Mouse (Mus musculus) heart, adult 8-10 months (tissue): ENCODE results near the gene Pbld1. TPM values are rescaled to one million over a fixed set of nuclear protein-coding genes. Genes with fewer than 3 reads are reported as not detected.

ENCODE experiments used
- DNase-seq: peaks from one replicate; pipeline ENCODE4 v3.0.0; 2022; ENCODE audit warnings: low spot score
- total RNA-seq, 4 experiments: library from RNA; stranded (reverse); gene quantifications; 2 replicates each; pipeline ENCODE4 v1.2.4; 2022

Gene Pbld1
- total RNA-seq, 4 experiments from 2014 or later: 1.0 to 2.8 (median 2.0) TPM

- no peak for DNase-seq
Observed at GRCm38 (mm10) chr10:63092616-63093550, 32.9 kb downstream of the Pbld1 start.

- DNase-seq: no peak
Observed at GRCm38 (mm10) chr10:63096757-63097156, 36.8 kb downstream of the Pbld1 start.

GRCm38 (mm10) chr10:63098191-63098590 is 38.2 kb downstream of the Pbld1 start:
- DNase-seq: no peak

GRCm38 (mm10) chr10:63099521-63099920 is 39.6 kb downstream of the Pbld1 start, which contains the start of gene Atoh7:
Atoh7 (plus strand) TSS chr10:63099651.
- DNase-seq: no peak

- no peak for DNase-seq
Observed at GRCm38 (mm10) chr10:63099941-63100562, 40.1 kb downstream of the Pbld1 start.

GRCm38 (mm10) chr10:63100657-63101056 is 40.7 kb downstream of the Pbld1 start:
- no peak for DNase-seq

- no peak for DNase-seq
Observed at GRCm38 (mm10) chr10:63113027-63113604, 53.2 kb downstream of the Pbld1 start.

- DNase-seq: no peak
Observed at GRCm38 (mm10) chr10:63113716-63114360, 53.9 kb downstream of the Pbld1 start.

GRCm38 (mm10) chr10:63115881-63116280 is 55.9 kb downstream of the Pbld1 start:
- no peak for DNase-seq

GRCm38 (mm10) chr10:63116376-63116775 is 56.4 kb downstream of the Pbld1 start:
- DNase-seq: no peak

GRCm38 (mm10) chr10:63117583-63117982 is 57.6 kb downstream of the Pbld1 start:
- DNase-seq: no peak

GRCm38 (mm10) chr10:63119916-63120315 is 60.0 kb downstream of the Pbld1 start:
- no peak for DNase-seq

- DNase-seq: no peak
Observed at GRCm38 (mm10) chr10:63121961-63122360, 62.0 kb downstream of the Pbld1 start.

GRCm38 (mm10) chr10:63122516-63122915 is 62.6 kb downstream of the Pbld1 start:
- no peak for DNase-seq

- DNase-seq: no peak
Observed at GRCm38 (mm10) chr10:63123141-63123540, 63.2 kb downstream of the Pbld1 start.

GRCm38 (mm10) chr10:63124016-63124415 is 64.1 kb downstream of the Pbld1 start:
- no peak for DNase-seq

GRCm38 (mm10) chr10:63125343-63125742 is 65.4 kb downstream of the Pbld1 start:
- DNase-seq: no peak

GRCm38 (mm10) chr10:63126116-63126515 is 66.2 kb downstream of the Pbld1 start:
- DNase-seq: no peak

GRCm38 (mm10) chr10:63127156-63127555 is 67.2 kb downstream of the Pbld1 start:
- DNase-seq: no peak
